Mouse (Mus musculus) heart, embryonic 12.5 days (tissue): ENCODE data around the gene Nckap5. TPM values are rescaled to one million over a fixed set of nuclear protein-coding genes. Genes with fewer than 3 reads are reported as not detected.

ENCODE experiments used
- ATAC-seq: fragments of 200-750 bp; cut with Nextera tagmentation; 2 replicates; pipeline ENCODE4 v1.8.0; 2017; ENCODE audit warnings: moderate TSS enrichment, moderate library complexity; ENCODE audit not compliant: insufficient number of reproducible peaks, low FRiP score
- H3K27ac ChIP-seq: fragments of 300-500 bp; sonication (generic); 2 replicates; pipeline ENCODE4 v1.5.1; 2016; ENCODE audit warnings: mild to moderate bottlenecking, moderate library complexity; ENCODE audit not compliant: poor library complexity, severe bottlenecking
- H3K27me3 ChIP-seq: fragments of 300-500 bp; sonication (generic); replicated peaks from 2 replicates; pipeline ENCODE4 v1.6.1; 2016; ENCODE audit warnings: mild to moderate bottlenecking, moderate library complexity
- H3K36me3 ChIP-seq: fragments of 300-500 bp; sonication (generic); 2 replicates; pipeline ENCODE4 v1.6.1; 2016; ENCODE audit warnings: mild to moderate bottlenecking, moderate library complexity
- H3K4me1 ChIP-seq: fragments of 300-500 bp; sonication (generic); replicated peaks from 2 replicates; pipeline ENCODE4 v1.6.1; 2016; ENCODE audit warnings: mild to moderate bottlenecking
- H3K4me2 ChIP-seq: fragments of 300-500 bp; sonication (generic); 2 replicates; pipeline ENCODE4 v1.6.1; 2016; ENCODE audit warnings: mild to moderate bottlenecking, moderate library complexity
- H3K4me3 ChIP-seq: fragments of 300-500 bp; sonication (generic); 2 replicates; pipeline ENCODE4 v1.5.1; 2016; ENCODE audit warnings: mild to moderate bottlenecking
- H3K9ac ChIP-seq: fragments of 300-500 bp; sonication (generic); 2 replicates; pipeline ENCODE4 v1.6.1; 2016; ENCODE audit warnings: mild to moderate bottlenecking, moderate library complexity
- H3K9me3 ChIP-seq: fragments of 300-500 bp; sonication (generic); replicated peaks from 2 replicates; pipeline ENCODE4 v1.6.1; 2016; ENCODE audit warnings: mild to moderate bottlenecking, moderate library complexity
- WGBS: fragments of 180-500 bp; shearing (Covaris S2); methylation state at CpG from one replicate; pipeline ENCODE4 v1.1.7; 2016; 5-methylcytosine and 5-hydroxymethylcytosine counted together
- polyA plus RNA-seq: library from polyadenylated mRNA; unstranded; fragments of >200 nt; fragmentation: Nextera tagmentation; extraction: Ambion mirVana; gene quantifications from 2 replicates; pipeline ENCODE4 v1.2.1, GENCODE M21; 2016

The Nckap5 gene
- polyA plus RNA-seq, 1 experiment from 2014 or later, result 3.8 TPM

GRCm38 (mm10) chr1:126670507-126670906 is 160.1 kb downstream of the Nckap5 start:
- no peaks in the 10 kb centered on the region for H3K9me3 ChIP-seq
- no peaks in the 10 kb centered on the region for H3K4me1 ChIP-seq
- H3K27ac ChIP-seq, result no peak overlapping the region
- WGBS, result 80% methylated on average over 3 of the region's 3 CpGs
- no peaks in the 10 kb centered on the region for H3K36me3 ChIP-seq
- H3K4me3 ChIP-seq, result no peak overlapping the region
- no peak overlapping the region for H3K9ac ChIP-seq
- H3K27me3 ChIP-seq, result no peaks in the 10 kb centered on the region
- no peak overlapping the region for H3K4me2 ChIP-seq
- ATAC-seq, result no peak

GRCm38 (mm10) chr1:126660098-126660999 is 170.2 kb downstream of the Nckap5 start:
- Histone ChIP-seq H3K9ac (no peak overlapping the region), H3K27ac (no peak overlapping the region), H3K4me3 (no peak overlapping the region), H3K4me1 (peaks cover 24% of the 10 kb centered on the region), H3K4me2 (no peak overlapping the region), H3K36me3 (no peaks in the 10 kb centered on the region), H3K9me3 (no peaks in the 10 kb centered on the region), H3K27me3 (no peaks in the 10 kb centered on the region)
- no peak for ATAC-seq
- 68% methylated on average over 7 of the region's 7 CpGs for WGBS

- H3K36me3 ChIP-seq, result no peaks in the 10 kb centered on the region
- no peak overlapping the region for H3K4me2 ChIP-seq
- peaks cover 24% of the 10 kb centered on the region for H3K4me1 ChIP-seq
- H3K27ac ChIP-seq, result no peak overlapping the region
- no peaks in the 10 kb centered on the region for H3K27me3 ChIP-seq
- no peak for ATAC-seq
- 89% methylated on average over 11 of the region's 11 CpGs for WGBS
- H3K4me3 ChIP-seq, result no peak overlapping the region
- no peak overlapping the region for H3K9ac ChIP-seq
- H3K9me3 ChIP-seq, result no peaks in the 10 kb centered on the region
Observed at GRCm38 (mm10) chr1:126658731-126659130, 171.9 kb downstream of the Nckap5 start.

GRCm38 (mm10) chr1:126656246-126656645 is 174.4 kb downstream of the Nckap5 start:
- ATAC-seq, result no peak
- H3K27me3 ChIP-seq, result no peaks in the 10 kb centered on the region
- no peaks in the 10 kb centered on the region; the same call in 1 of the 2 replicates for H3K9me3 ChIP-seq
- no peak overlapping the region for H3K4me2 ChIP-seq
- no peaks in the 10 kb centered on the region for H3K36me3 ChIP-seq
- no peak overlapping the region for H3K9ac ChIP-seq
- no peak overlapping the region for H3K4me3 ChIP-seq
- H3K4me1 ChIP-seq, result peaks cover 21% of the 10 kb centered on the region
- 84% methylated on average over 2 of the region's 2 CpGs for WGBS
- no peak overlapping the region for H3K27ac ChIP-seq

- H3K4me1 ChIP-seq, result peaks cover 10% of the 10 kb centered on the region
- no peaks in the 10 kb centered on the region for H3K36me3 ChIP-seq
- ATAC-seq, result no peak
- no peak overlapping the region for H3K4me2 ChIP-seq
- WGBS, result 48% methylated on average over 2 of the region's 2 CpGs
- H3K9ac ChIP-seq, result no peak overlapping the region
- no peaks in the 10 kb centered on the region for H3K27me3 ChIP-seq
- no peak overlapping the region for H3K27ac ChIP-seq
- no peak overlapping the region for H3K4me3 ChIP-seq
- no peaks in the 10 kb centered on the region; the same call in 1 of the 2 replicates for H3K9me3 ChIP-seq
Observed at GRCm38 (mm10) chr1:126652085-126652484, 178.5 kb downstream of the Nckap5 start.

GRCm38 (mm10) chr1:126650806-126651205 is 179.8 kb downstream of the Nckap5 start:
- no peak overlapping the region for H3K4me2 ChIP-seq
- no peaks in the 10 kb centered on the region; the same call in 1 of the 2 replicates for H3K9me3 ChIP-seq
- no peaks in the 10 kb centered on the region for H3K36me3 ChIP-seq
- ATAC-seq, result peak; percentile 48; the same call in 1 of the 2 replicates
- no peaks in the 10 kb centered on the region for H3K27me3 ChIP-seq
- 0 out of 2 replicates have a peak, but pooled peaks cover 3% of the 10 kb centered on the region for H3K4me1 ChIP-seq
- no peak overlapping the region for H3K9ac ChIP-seq
- H3K4me3 ChIP-seq, result no peak overlapping the region
- H3K27ac ChIP-seq, result no peak overlapping the region
- WGBS, result 31% methylated on average over 5 of the region's 5 CpGs

GRCm38 (mm10) chr1:126642751-126643150 is 187.8 kb downstream of the Nckap5 start:
- ATAC-seq, result no peak
- H3K9me3 ChIP-seq, result no peaks in the 10 kb centered on the region
- H3K27ac ChIP-seq, result no peak overlapping the region
- no peaks in the 10 kb centered on the region for H3K36me3 ChIP-seq
- 83% methylated on average over 5 of the region's 5 CpGs for WGBS
- no peak overlapping the region for H3K4me2 ChIP-seq
- H3K9ac ChIP-seq, result no peak overlapping the region
- H3K4me1 ChIP-seq, result no peaks in the 10 kb centered on the region
- no peaks in the 10 kb centered on the region for H3K27me3 ChIP-seq
- H3K4me3 ChIP-seq, result no peak overlapping the region

- Histone ChIP-seq H3K9me3 (no peaks in the 10 kb centered on the region), H3K4me3 (no peak overlapping the region), H3K4me2 (no peak overlapping the region), H3K27me3 (no peaks in the 10 kb centered on the region), H3K27ac (no peak overlapping the region), H3K36me3 (no peaks in the 10 kb centered on the region), H3K4me1 (no peaks in the 10 kb centered on the region), H3K9ac (no peak overlapping the region)
- 85% methylated on average over 2 of the region's 2 CpGs for WGBS
- no peak for ATAC-seq
Observed at GRCm38 (mm10) chr1:126639463-126639862, 191.1 kb downstream of the Nckap5 start.

GRCm38 (mm10) chr1:126637515-126637914 is 193.1 kb downstream of the Nckap5 start:
- H3K4me3 ChIP-seq, result no peak overlapping the region
- H3K4me2 ChIP-seq, result no peak overlapping the region
- no peaks in the 10 kb centered on the region for H3K9me3 ChIP-seq
- no peak overlapping the region for H3K9ac ChIP-seq
- H3K27ac ChIP-seq, result no peak overlapping the region
- 82% methylated on average over 1 of the region's 1 CpGs for WGBS
- no peaks in the 10 kb centered on the region for H3K4me1 ChIP-seq
- ATAC-seq, result no peak
- H3K36me3 ChIP-seq, result no peaks in the 10 kb centered on the region
- no peaks in the 10 kb centered on the region for H3K27me3 ChIP-seq

GRCm38 (mm10) chr1:126626206-126626605 is 204.4 kb downstream of the Nckap5 start:
- 78% methylated on average over 3 of the region's 3 CpGs for WGBS
- ATAC-seq, result no peak
- no peak overlapping the region for H3K4me3 ChIP-seq

GRCm38 (mm10) chr1:126622036-126622435 is 208.6 kb downstream of the Nckap5 start:
- 75% methylated on average over 4 of the region's 4 CpGs for WGBS
- Histone ChIP-seq H3K9me3 (no peaks in the 10 kb centered on the region), H3K27ac (no peak overlapping the region), H3K27me3 (no peaks in the 10 kb centered on the region), H3K36me3 (no peaks in the 10 kb centered on the region), H3K9ac (no peak overlapping the region), H3K4me3 (no peak overlapping the region), H3K4me2 (no peak overlapping the region), H3K4me1 (peaks cover 8% of the 10 kb centered on the region; the same call in 1 of the 2 replicates)
- no peak for ATAC-seq

More at GRCm38 (mm10) chr1:126626206-126626605, 204.4 kb downstream of the Nckap5 start:
- Histone ChIP-seq H3K27ac (no peak overlapping the region), H3K36me3 (no peaks in the 10 kb centered on the region), H3K9ac (no peak overlapping the region), H3K27me3 (no peaks in the 10 kb centered on the region), H3K4me1 (no peaks in the 10 kb centered on the region), H3K9me3 (no peaks in the 10 kb centered on the region), H3K4me2 (no peak overlapping the region)
